Mouse (Mus musculus) heart, embryonic 16.5 days (tissue): ENCODE data around the gene Kcns3. TPM values are rescaled to one million over a fixed set of nuclear protein-coding genes. Genes with fewer than 3 reads are reported as not detected.
"Not testable (repeated sequence)": the region's sequence is repeated elsewhere in the genome, so short reads cannot be mapped to it uniquely, and the experiment has no call there.

Source experiments
- ATAC-seq: fragments of 200-750 bp; cut with Nextera tagmentation; replicated peaks from 2 replicates; pipeline ENCODE4 v1.8.0; 2017; ENCODE audit warnings: moderate number of reproducible peaks; ENCODE audit not compliant: insufficient read depth, low FRiP score; ENCODE audit errors: extremely low read depth
- H3K27ac ChIP-seq: fragments of 300-500 bp; sonication (generic); 2 replicates; pipeline ENCODE4 v1.5.1; 2014; ENCODE audit warnings: mild to moderate bottlenecking, low read length, control low read depth, moderate library complexity
- H3K27me3 ChIP-seq: fragments of 300-500 bp; sonication (generic); 2 replicates; pipeline ENCODE4 v1.6.1; 2014; ENCODE audit warnings: low read length, mixed read lengths; ENCODE audit not compliant: control insufficient read depth, insufficient read depth
- H3K36me3 ChIP-seq: fragments of 300-500 bp; sonication (generic); 2 replicates; pipeline ENCODE4 v1.6.1; 2014; ENCODE audit not compliant: control insufficient read depth, insufficient read depth
- H3K4me1 ChIP-seq: fragments of 300-500 bp; sonication (generic); 2 replicates; pipeline ENCODE4 v1.6.1; 2014; ENCODE audit warnings: low read length, mixed read lengths; ENCODE audit not compliant: control insufficient read depth, insufficient read depth
- H3K4me2 ChIP-seq: fragments of 300-500 bp; sonication (generic); 2 replicates; pipeline ENCODE4 v1.6.1; 2014; ENCODE audit warnings: low read depth, mild to moderate bottlenecking, control low read depth, low read length
- H3K4me3 ChIP-seq: fragments of 300-500 bp; sonication (generic); 2 replicates; pipeline ENCODE4 v1.5.1; 2014; ENCODE audit warnings: mild to moderate bottlenecking, control low read depth, low read length
- H3K9ac ChIP-seq: fragments of 300-500 bp; sonication (generic); 2 replicates; pipeline ENCODE4 v1.6.1; 2014; ENCODE audit warnings: low read length, control low read depth
- H3K9me3 ChIP-seq: fragments of 300-500 bp; sonication (generic); replicated peaks from 2 replicates; pipeline ENCODE4 v1.6.1; 2016; ENCODE audit warnings: low read length; ENCODE audit not compliant: control insufficient read depth
- WGBS: fragments of 180-500 bp; shearing (Covaris S2); extraction: QIAGEN DNeasy Blood & Tissue Kit; methylation state at CpG from one replicate; pipeline ENCODE4 v1.1.7; 2014; 5-methylcytosine and 5-hydroxymethylcytosine counted together
- polyA plus RNA-seq: library from polyadenylated mRNA; unstranded; fragments of >200 nt; fragmentation: Nextera tagmentation; extraction: Ambion mirVana; gene quantifications from 2 replicates; pipeline ENCODE4 v1.2.1, GENCODE M21; 2015

Gene Kcns3
- polyA plus RNA-seq, 1 experiment from 2014 or later = 0.18 TPM

DNA sequence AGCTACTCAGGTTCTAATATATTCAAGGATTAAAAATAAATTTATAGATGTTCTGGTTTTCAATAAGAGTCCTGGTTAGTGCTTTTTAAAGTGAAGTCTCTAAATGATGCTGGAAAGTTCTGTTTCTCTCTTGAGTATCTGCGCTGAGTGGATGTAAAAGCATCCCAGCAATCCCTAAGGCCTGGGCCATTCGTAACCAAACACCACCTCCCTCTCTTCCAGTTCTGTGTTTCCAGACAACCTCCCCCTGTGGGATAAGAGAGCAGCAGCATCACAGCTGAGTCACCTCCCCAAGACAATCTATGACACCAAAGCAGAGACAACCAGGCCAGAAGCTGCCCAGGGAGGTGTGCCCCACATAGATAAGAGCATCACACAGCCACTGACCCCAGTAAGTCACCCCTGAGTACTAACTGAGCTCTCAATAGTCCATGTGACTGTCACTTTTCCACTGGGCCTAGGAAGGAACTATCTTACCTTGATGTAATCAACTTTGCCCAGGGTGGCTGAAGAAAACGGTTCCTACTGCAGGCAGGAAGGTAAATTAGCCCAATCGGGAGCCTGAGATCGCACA, 24.6 kb downstream of the Kcns3 start:
- WGBS = 41% methylated on average over 5 of the region's 5 CpGs
- no peak overlapping the region for H3K9ac ChIP-seq
- H3K4me1 ChIP-seq = no peaks in the 10 kb centered on the region
- ATAC-seq = no peak
- no peaks in the 10 kb centered on the region for H3K36me3 ChIP-seq
- H3K4me3 ChIP-seq = no peak overlapping the region
- no peaks in the 10 kb centered on the region for H3K9me3 ChIP-seq
- no peak overlapping the region for H3K27ac ChIP-seq
- no peaks in the 10 kb centered on the region for H3K27me3 ChIP-seq
- H3K4me2 ChIP-seq = no peak overlapping the region

DNA sequence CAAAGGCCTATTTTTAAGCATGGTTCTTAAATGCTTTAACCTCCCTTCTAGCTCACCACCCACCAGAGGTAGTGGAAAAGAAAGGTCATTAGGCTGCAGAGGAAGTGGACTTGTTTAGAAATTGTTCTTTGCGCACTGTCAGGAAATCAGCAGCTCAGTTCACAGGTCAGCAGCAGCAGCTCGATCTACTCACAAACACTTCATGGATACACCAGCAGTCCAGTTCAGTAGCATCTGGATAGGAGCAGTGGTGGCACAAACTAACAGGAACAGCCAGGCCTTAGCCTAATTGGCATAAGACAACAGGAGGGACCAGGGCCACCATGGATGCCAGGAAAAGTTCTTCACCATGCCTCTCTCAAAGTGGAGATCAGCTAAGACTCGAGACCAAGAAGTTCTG, 49.3 kb downstream of the Kcns3 start:
- H3K27me3 ChIP-seq = no peaks in the 10 kb centered on the region

DNA sequence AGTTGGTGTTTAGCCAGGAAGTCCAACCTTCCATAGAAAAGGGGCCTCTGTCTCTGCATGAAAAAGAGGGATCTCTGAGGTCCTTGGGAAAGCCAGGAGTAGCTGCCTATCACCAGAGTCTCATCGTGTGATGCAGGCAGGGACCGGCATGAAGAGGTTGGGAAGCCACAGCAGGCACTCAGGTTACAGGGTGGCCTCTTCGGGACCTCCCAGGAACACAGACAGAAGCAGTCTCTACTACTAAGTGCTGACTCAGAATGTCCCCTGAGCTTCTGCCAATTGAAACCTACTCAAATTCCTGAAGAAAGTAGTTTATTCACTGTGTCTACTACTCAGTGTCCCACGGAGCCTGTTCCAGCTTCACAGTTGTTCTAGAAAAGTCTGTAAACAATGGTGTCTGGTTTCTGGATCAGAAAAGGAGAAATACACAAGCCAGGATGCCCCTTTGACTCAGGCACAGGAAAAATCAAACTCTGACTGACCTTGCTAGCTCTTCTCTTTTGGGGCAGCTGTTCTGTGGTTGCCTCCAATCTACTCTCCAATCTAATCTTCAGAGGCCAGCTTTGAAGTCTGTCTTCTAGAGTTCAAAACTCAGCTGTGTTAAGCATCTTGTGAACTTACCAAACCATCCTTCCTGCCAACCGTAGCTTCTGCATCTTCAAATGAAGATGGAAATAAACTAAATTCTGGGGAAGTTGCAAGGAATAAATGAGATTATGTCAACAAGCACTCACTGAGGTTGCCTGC, 62.1 kb downstream of the Kcns3 start:
- H3K9me3 ChIP-seq = no peaks in the 10 kb centered on the region
- H3K4me3 ChIP-seq = no peak overlapping the region
- no peak overlapping the region for H3K4me2 ChIP-seq
- WGBS = 33% methylated on average over 5 of the region's 5 CpGs
- no peak overlapping the region for H3K9ac ChIP-seq
- no peaks in the 10 kb centered on the region for H3K27me3 ChIP-seq
- no peaks in the 10 kb centered on the region for H3K36me3 ChIP-seq
- peak; percentile 41; the same call in 1 of the 2 replicates for ATAC-seq
- H3K4me1 ChIP-seq = no peaks in the 10 kb centered on the region
- H3K27ac ChIP-seq = no peak overlapping the region

More for the DNA sequence above, 49.3 kb downstream of the Kcns3 start:
- H3K4me1 ChIP-seq = no peaks in the 10 kb centered on the region
- no peak overlapping the region for H3K9ac ChIP-seq
- ATAC-seq = no peak
- H3K4me2 ChIP-seq = no peak overlapping the region
- 59% methylated on average over 3 of the region's 3 CpGs for WGBS
- H3K27ac ChIP-seq = no peak overlapping the region
- H3K4me3 ChIP-seq = no peak overlapping the region
- no peaks in the 10 kb centered on the region for H3K9me3 ChIP-seq
- no peaks in the 10 kb centered on the region for H3K36me3 ChIP-seq

DNA sequence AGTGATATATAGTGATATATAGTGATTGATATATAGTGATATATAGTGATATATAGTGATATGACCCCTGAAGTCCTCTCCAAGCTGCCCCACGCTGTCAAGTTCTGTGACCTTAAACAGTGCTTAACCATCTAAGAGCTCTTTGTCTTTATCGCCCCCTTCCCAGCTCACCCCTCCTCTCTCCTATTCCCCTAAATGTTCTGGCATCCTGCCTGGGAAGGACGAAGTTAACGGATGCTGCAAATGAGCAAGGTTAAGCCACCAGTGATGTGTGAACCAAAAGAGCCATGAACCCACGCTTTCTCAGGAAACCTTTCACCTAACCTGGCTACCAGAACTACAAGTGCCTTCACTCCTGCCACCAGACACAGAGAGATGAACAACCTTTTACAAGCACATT, 64.0 kb downstream of the Kcns3 start:
- no peak for ATAC-seq
- Histone ChIP-seq H3K36me3 (no peaks in the 10 kb centered on the region), H3K9me3 (no peaks in the 10 kb centered on the region), H3K27ac (no peak overlapping the region), H3K4me1 (no peaks in the 10 kb centered on the region), H3K27me3 (no peaks in the 10 kb centered on the region), H3K4me2 (no peak overlapping the region), H3K9ac (no peak overlapping the region), H3K4me3 (no peak overlapping the region)
- WGBS = 64% methylated on average over 5 of the region's 5 CpGs

DNA sequence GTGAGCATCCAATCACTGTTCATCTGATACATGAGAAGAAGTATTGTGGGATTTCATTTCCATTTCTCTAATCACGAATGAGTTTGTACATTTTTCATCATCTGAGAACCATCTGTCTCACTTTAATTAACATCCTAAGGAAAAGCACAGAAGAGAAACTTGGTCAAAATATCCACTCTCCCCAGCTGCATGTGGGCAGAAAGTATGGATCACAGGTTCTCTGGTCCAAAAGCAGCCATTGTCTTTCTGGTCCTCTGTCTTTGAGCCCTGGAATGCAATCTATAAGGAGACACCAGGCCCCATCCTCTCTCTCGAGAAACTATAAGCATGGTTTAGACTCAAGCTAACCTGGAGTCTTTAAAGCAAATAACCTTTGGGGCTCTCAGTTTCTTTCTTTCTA, 79.8 kb downstream of the Kcns3 start:
- no peaks in the 10 kb centered on the region for H3K9me3 ChIP-seq
- ATAC-seq = no peak

DNA sequence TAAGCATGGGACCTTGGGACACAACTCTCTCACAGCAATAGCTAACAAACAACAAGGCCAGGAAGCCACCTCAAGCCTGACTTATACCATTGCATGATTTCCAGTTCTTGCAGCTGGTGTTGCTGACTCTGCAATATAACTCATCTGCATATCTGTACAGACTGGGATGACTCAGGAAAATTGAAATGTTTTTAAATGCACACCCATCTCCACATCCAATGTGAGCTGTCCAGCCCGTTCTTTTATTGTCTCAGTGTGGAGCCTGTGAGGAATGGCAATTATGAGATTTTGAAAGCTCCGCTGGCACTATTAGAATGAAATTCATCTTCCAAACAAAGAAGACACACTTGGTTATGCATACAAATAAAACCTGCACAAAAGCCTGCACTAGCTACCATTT, 84.0 kb downstream of the Kcns3 start:
- Histone ChIP-seq H3K9ac (no peak overlapping the region), H3K36me3 (no peaks in the 10 kb centered on the region), H3K4me1 (no peaks in the 10 kb centered on the region), H3K27ac (no peak overlapping the region), H3K9me3 (no peaks in the 10 kb centered on the region), H3K4me2 (no peak overlapping the region), H3K4me3 (no peak overlapping the region), H3K27me3 (no peaks in the 10 kb centered on the region)
- ATAC-seq = no peak
- WGBS = 80% methylated on average over 2 of the region's 2 CpGs

More for the DNA sequence above, 79.8 kb downstream of the Kcns3 start:
- WGBS = 73% methylated on average over 2 of the region's 2 CpGs
- Histone ChIP-seq H3K27me3 (no peaks in the 10 kb centered on the region), H3K9ac (no peak overlapping the region), H3K4me1 (no peaks in the 10 kb centered on the region), H3K4me3 (no peak overlapping the region), H3K27ac (no peak overlapping the region), H3K4me2 (no peak overlapping the region), H3K36me3 (no peaks in the 10 kb centered on the region)

DNA sequence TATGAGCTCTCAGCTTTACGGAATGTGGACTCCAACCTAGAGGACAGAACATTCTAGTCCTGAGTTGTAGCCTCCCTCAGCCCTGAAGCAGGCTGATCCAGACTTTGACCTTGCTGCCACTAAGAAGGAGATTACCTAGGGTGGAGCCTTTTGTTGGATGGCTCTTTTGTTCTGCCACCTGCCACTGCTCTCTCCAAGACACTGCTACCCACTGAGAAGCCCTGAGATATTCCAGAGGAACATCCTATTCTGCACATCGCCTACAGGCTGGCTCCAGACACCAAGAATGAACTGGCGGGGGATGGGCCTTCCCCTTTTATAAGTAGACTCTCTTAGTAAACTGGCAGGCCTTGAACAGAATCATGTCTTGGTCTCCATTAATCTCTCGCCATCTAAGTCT, 98.2 kb downstream of the Kcns3 start:
- not testable (repeated sequence) for ATAC-seq, H3K9ac ChIP-seq, H3K27me3 ChIP-seq, H3K9me3 ChIP-seq, H3K4me3 ChIP-seq, H3K4me1 ChIP-seq, H3K4me2 ChIP-seq, H3K36me3 ChIP-seq, H3K27ac ChIP-seq
- 76% methylated on average over 4 of the region's 4 CpGs for WGBS

DNA sequence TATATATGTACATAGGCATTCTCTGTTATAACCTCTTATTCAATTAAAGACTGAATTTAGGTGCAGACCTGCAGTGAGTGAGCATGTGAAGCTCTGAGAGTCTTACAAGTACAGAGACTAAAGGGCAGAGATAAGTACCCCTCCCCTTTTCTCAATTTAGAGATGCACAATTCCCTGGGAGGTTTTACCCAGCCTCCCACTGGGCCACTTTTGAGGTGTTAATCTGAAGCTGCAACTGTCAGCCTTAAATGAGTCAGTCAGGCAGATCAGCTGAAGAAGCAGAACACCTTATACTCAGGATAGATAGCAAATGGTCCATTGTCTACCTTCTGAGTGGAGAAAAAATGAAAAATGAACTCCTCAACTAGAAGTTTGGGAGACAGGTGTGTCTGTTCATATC, 109.0 kb downstream of the Kcns3 start:
- no peak for ATAC-seq
- Histone ChIP-seq H3K36me3 (no peaks in the 10 kb centered on the region), H3K4me1 (no peaks in the 10 kb centered on the region), H3K27me3 (no peaks in the 10 kb centered on the region), H3K27ac (no peak overlapping the region), H3K9ac (no peak overlapping the region), H3K4me2 (no peak overlapping the region), H3K9me3 (no peaks in the 10 kb centered on the region), H3K4me3 (no peak overlapping the region)
